Mouse (Mus musculus): ENCODE measurements around the gene Txnrd2.

- no peak for TF ChIP-seq CTCF (IDR thresholded peaks at IDR 0.05; ENCODE audit: control insufficient read depth, insufficient read depth, insufficient replicate concordance, low read depth, low read length)
- no peak for TF ChIP-seq POLR2A (IDR thresholded peaks at IDR 0.05; ENCODE audit: control insufficient read depth, low read depth, low read length)
These were observed 4.5 kb downstream of the Txnrd2 start for GRCm38 (mm10) chr16:18430641-18431212.

Measured in testis, adult 2 months (tissue).